Mouse (Mus musculus) heart, adult 2 months (tissue): ENCODE data around the gene Homer3. TPM values are rescaled to one million over a fixed set of nuclear protein-coding genes. Genes with fewer than 3 reads are reported as not detected.

Experiments
- DNase-seq, 2 experiments: peaks; one replicate each; pipeline ENCODE4 v3.0.0; 2021
- H3K27ac ChIP-seq: fragments of 200-600 bp; 2 replicates; pipeline ENCODE4 v1.8.1; 2022
- H3K27me3 ChIP-seq: fragments of 200-500 bp; 2 replicates; pipeline ENCODE4 v1.6.1; 2012; ENCODE audit warnings: mild to moderate bottlenecking, low read length, inconsistent platforms, mixed read lengths; ENCODE audit not compliant: control insufficient read depth, insufficient read depth
- H3K36me3 ChIP-seq: fragments of 200-500 bp; 2 replicates; pipeline ENCODE4 v1.6.1; 2012; ENCODE audit warnings: low read length, inconsistent platforms; ENCODE audit not compliant: control insufficient read depth, insufficient read depth
- H3K4me1 ChIP-seq: fragments of 200-500 bp; 2 replicates; pipeline ENCODE4 v1.6.1; 2011; ENCODE audit warnings: low read length; ENCODE audit not compliant: control insufficient read depth, insufficient read depth
- H3K4me3 ChIP-seq: fragments of 200-600 bp; 2 replicates; pipeline ENCODE4 v1.8.1; 2022
- H3K79me2 ChIP-seq: fragments of 200-500 bp; replicated peaks from 2 replicates; pipeline ENCODE4 v1.6.1; 2012; ENCODE audit warnings: mild to moderate bottlenecking, inconsistent platforms, low read length, moderate library complexity, mixed read lengths; ENCODE audit not compliant: control insufficient read depth, insufficient read depth
- H3K9ac ChIP-seq: fragments of 200-500 bp; 2 replicates; pipeline ENCODE4 v1.6.1; 2012; ENCODE audit warnings: low read depth, mild to moderate bottlenecking, control low read depth, inconsistent platforms, low read length, mixed read lengths
- CTCF ChIP-seq: fragments of 200-600 bp; IDR thresholded peaks from 2 replicates; pipeline ENCODE4 v1.8.1; 2022; ENCODE audit warnings: antibody characterized with exemption, mild to moderate bottlenecking, moderate library complexity
- EP300 ChIP-seq: fragments of 200-500 bp; IDR thresholded peaks from 2 replicates; pipeline ENCODE4 v1.6.1; 2011; ENCODE audit warnings: low read depth, low read length, control low read depth; ENCODE audit not compliant: insufficient read depth
- POLR2A ChIP-seq: fragments of 200-500 bp; IDR thresholded peaks from 2 replicates; pipeline ENCODE4 v1.6.1; 2011; ENCODE audit warnings: mild to moderate bottlenecking, low read depth, low read length, control low read depth; ENCODE audit not compliant: insufficient read depth
- WGBS: fragments of 180-500 bp; shearing (Covaris S2); methylation state at CpG from one replicate; pipeline ENCODE4 v1.1.7; 2018; 5-methylcytosine and 5-hydroxymethylcytosine counted together
- intact Hi-C: fragments of 180-260 bp; cut with DNase I; formaldehyde crosslinking; loops from one replicate; pipeline ENCODE4 v1.15.1; 2025
- polyA plus RNA-seq: library from polyadenylated mRNA; depleted of rRNA; stranded (reverse); fragments of >200 nt; gene quantifications from 2 replicates; pipeline ENCODE4 v1.2.3, GENCODE M21; 2012
- total RNA-seq, 2 experiments: library from RNA; stranded (reverse); gene quantifications; 2 replicates each; pipeline ENCODE4 v1.2.3; 2021

Gene Homer3
- total and polyA plus RNA-seq, 3 experiments = 7.2 to 14.9 (median 8.3) TPM

GRCm38 (mm10) chr8:70332070-70332877 lies 49.6 kb downstream of the Homer3 start:
- H3K27me3 ChIP-seq = no peaks in the 10 kb centered on the region
- 52% methylated on average over 41 of the region's 41 CpGs for WGBS
- peak; percentile 55 to 75 for DNase-seq
- H3K79me2 ChIP-seq = no peaks in the 10 kb centered on the region
- H3K27ac ChIP-seq = no peak overlapping the region
- no peaks in the 10 kb centered on the region for H3K4me1 ChIP-seq
- H3K36me3 ChIP-seq = no peaks in the 10 kb centered on the region
- no peak overlapping the region for H3K9ac ChIP-seq
- H3K4me3 ChIP-seq = no peak overlapping the region
- TF ChIP-seq POLR2A = no peak
- peak; percentile 89 for TF ChIP-seq CTCF
- no peak for TF ChIP-seq EP300
- intact Hi-C loops = no loop called here

DNA sequence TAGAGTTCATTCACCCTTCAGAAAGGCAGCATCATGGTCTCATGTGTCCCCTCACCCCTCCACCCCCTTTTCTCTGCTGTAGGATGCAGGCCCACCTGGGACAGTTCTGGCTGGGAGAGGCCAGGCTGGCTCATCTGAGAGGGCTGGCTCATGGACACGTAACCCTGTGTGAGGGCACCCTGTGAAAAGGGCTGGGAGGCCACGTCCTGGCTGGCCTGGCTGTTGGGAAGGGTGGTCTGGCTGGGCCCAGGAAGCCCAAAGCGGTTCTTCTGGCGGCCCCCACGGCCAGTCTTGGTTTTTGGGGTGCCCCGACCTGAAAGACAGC lies 50.2 kb downstream of the Homer3 start:
- Histone ChIP-seq H3K9ac (no peak overlapping the region), H3K27ac (no peak overlapping the region), H3K27me3 (no peaks in the 10 kb centered on the region), H3K4me1 (no peaks in the 10 kb centered on the region), H3K36me3 (no peaks in the 10 kb centered on the region), H3K4me3 (no peak overlapping the region), H3K79me2 (no peaks in the 10 kb centered on the region)
- WGBS = 94% methylated on average over 6 of the region's 6 CpGs
- intact Hi-C loops = no loop called here
- DNase-seq = no peak
- TF ChIP-seq POLR2A (no peak), EP300 (no peak)

DNA sequence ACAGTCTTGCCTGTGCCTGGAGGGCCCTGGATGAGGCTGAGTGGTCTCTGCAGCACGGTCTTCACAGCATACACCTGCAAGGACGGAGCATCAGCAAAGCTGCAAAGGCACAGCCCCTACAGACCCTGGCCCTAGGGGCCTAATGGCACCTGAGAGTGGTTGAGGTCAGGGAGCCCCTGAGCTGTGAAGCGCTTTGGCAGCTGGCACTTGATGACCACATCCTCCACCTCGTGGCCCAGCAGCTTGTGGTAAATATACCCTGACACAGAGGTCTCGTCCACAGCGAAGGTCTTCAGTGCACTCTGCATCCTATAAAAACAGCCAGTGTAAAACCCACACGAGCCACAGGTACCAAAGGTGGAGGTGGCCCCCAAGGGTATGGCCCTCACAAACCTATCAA lies 56.3 kb downstream of the Homer3 start:
- Histone ChIP-seq H3K4me1 (no peaks in the 10 kb centered on the region), H3K79me2 (peaks cover 6% of the 10 kb centered on the region), H3K4me3 (no peak overlapping the region), H3K27ac (no peak overlapping the region), H3K27me3 (no peaks in the 10 kb centered on the region), H3K9ac (no peak overlapping the region), H3K36me3 (no peaks in the 10 kb centered on the region; the same call in 1 of the 2 replicates)
- TF ChIP-seq POLR2A (no peak), EP300 (no peak), CTCF (no peak)
- no peak for DNase-seq
- 84% methylated on average over 7 of the region's 7 CpGs for WGBS
- intact Hi-C loops = no loop called here

DNA sequence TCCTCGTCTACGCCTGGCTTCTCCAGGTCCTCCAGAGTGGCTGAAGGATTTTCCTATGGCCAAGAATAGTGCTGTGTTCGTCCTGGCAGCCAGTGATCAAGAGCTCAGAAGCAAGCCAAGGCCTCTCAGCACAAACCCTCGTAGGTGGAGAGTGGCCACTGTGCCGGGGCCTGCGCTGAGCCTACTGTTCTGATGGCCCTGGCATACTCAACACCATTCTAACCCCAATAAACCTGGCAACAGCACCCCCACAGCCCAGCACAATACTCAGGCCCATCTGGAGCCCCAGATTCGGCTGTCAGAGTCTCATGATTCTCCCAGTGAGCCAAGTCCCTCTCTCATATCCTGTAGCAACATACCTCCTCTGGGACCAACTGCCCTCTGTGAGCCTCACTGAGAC lies 58.0 kb downstream of the Homer3 start:
- Histone ChIP-seq H3K36me3 (no peaks in the 10 kb centered on the region; the same call in 1 of the 2 replicates), H3K9ac (no peak overlapping the region), H3K27me3 (no peaks in the 10 kb centered on the region), H3K4me1 (no peaks in the 10 kb centered on the region), H3K4me3 (no peak overlapping the region), H3K27ac (no peak overlapping the region), H3K79me2 (peaks cover 8% of the 10 kb centered on the region)
- intact Hi-C loops = no loop called here
- TF ChIP-seq POLR2A (no peak), CTCF (no peak), EP300 (no peak)
- WGBS = 66% methylated on average over 7 of the region's 7 CpGs
- DNase-seq = no peak

GRCm38 (mm10) chr8:70342007-70342406 lies 59.4 kb downstream of the Homer3 start:
- 81% methylated on average over 14 of the region's 14 CpGs for WGBS
- Histone ChIP-seq H3K79me2 (peaks cover 8% of the 10 kb centered on the region), H3K4me1 (no peaks in the 10 kb centered on the region), H3K9ac (no peak overlapping the region), H3K36me3 (no peaks in the 10 kb centered on the region; the same call in 1 of the 2 replicates), H3K27ac (no peak overlapping the region), H3K27me3 (no peaks in the 10 kb centered on the region), H3K4me3 (no peak overlapping the region)
- TF ChIP-seq CTCF (no peak), POLR2A (no peak), EP300 (no peak)
- intact Hi-C loops = no loop called here
- no peak for DNase-seq

- 89% methylated on average over 7 of the region's 7 CpGs for WGBS
- TF ChIP-seq CTCF (no peak), EP300 (no peak), POLR2A (no peak)
- no peak overlapping the region for H3K9ac ChIP-seq
Measured at GRCm38 (mm10) chr8:70343076-70343475, 60.4 kb downstream of the Homer3 start.

More at GRCm38 (mm10) chr8:70343076-70343475, 60.4 kb downstream of the Homer3 start:
- intact Hi-C loops = no loop called here
- Histone ChIP-seq H3K36me3 (no peaks in the 10 kb centered on the region; the same call in 1 of the 2 replicates), H3K27me3 (no peaks in the 10 kb centered on the region), H3K27ac (no peak overlapping the region), H3K4me3 (no peak overlapping the region), H3K79me2 (peaks cover 10% of the 10 kb centered on the region), H3K4me1 (peaks cover 6% of the 10 kb centered on the region)
- DNase-seq = no peak
